Mouse (Mus musculus) layer of hippocampus, adult 9-11 months (tissue): Measurements from ENCODE around the gene Dpm1.

ENCODE experiments used
- DNase-seq: peaks from one replicate; pipeline ENCODE4 v3.0.0; 2022

Gene Dpm1

DNA sequence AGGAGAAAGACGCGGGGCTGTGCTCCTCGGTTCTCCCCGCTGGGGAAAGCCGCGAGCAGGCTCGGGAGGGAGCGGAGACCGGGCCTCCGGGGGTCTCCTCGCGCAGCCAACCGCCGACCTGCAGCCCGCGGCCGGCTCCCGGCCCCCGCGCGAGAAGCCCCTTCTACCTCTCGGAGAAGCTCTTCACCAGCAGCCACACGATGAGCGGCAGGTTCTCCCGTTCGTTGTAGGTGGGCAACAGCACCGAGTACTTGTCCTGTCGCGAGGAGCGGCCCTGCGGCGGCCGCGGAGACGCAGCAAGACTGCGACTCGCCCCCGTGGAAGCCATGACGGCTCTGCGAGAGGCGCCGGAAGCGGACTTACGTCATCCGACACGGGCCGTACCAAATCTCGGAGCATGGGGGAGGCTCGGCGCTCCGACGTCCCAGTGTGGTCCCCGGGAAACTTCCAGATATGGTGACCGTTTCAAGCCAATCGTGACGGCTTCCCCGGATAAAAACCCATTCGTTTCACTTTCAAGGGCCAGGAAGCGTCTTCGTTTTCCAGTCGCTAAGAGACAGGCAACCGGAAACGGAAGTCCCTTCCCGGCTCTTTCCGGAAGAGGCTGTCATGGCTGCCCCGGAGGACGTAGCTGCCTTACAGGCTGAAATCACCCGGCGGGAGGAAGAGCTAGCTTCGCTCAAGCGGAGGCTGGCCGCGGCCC lies at the start of gene Dpm1, which contains the start of the genes Gm20716 and Mocs3:
Gene Dpm1 (minus strand): TSS at position 566 of the 703 bp plus-strand sequence.
Gene Gm20716 (minus strand): TSS at position 339 of the 703 bp plus-strand sequence.
Gene Mocs3 (plus strand): TSS at position 597 of the 703 bp plus-strand sequence.
- DNase-seq, result peak; percentile 85

DNA sequence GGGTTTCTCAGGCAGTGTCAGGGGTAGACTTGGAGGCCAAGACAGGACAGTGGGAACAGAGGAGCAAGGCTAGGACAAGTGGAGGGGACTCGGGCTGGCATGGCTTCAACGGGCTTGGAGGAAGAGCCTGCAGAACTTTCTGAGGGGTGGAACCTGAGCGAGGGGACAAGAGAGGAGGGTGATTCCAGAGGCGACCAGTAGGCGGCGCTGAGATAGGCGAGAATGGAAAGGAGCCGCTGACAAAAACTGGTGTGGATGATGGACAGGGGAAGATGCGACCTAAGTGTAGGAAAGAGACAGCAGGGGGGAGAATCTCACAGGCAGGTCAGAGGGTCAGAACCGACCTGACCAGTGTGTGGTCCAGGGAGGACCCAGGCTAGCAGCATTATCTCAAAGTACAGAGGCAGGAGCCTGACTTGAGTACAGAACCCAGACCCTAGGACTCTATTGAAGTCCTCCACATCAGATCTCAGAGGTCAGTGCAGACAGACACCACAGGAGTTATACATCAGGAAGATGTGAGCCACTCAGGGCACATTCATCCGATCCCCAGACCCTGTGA lies 44.1 kb upstream of the Dpm1 start:
- DNase-seq, result no peak

DNA sequence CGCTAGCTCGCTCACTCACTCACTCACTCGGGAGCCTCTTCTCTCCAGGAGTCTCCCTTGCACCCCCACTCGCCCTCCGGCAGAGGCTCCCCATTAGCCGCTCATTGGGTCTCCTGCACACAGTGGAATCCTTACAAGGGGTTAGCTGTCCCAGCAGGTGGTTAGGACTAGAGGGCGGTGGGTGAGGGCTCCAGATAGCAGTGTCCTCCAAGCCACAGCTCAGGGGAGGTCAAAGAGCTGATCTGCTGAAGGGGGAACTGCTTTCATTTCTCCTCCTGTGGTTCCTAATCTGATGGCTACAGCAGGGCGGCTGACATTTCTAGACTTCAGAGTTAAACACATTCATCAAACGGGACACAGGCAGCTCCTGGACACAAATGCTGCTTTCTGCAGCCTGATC lies 43.0 kb upstream of the Dpm1 start:
- DNase-seq, result no peak

DNA sequence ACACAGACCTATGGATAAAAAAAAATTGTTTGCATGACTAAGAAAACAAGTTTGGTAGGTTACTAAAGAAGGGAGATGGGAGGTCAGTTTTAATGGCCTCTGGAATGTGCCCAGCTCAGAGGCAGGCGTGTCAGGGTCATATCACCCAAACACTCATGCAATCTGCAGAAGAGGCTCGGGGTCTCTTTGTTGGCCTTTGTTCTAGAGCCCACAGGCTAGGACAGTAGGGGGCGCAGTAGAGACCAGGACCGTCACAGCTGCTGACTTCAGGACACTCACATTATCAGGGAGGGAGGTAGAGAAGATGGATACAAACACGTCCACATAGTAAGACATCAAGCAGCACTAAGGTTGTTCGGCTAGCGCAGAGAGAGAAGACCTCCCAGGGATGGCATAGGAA lies 37.6 kb upstream of the Dpm1 start:
- no peak for DNase-seq

DNA sequence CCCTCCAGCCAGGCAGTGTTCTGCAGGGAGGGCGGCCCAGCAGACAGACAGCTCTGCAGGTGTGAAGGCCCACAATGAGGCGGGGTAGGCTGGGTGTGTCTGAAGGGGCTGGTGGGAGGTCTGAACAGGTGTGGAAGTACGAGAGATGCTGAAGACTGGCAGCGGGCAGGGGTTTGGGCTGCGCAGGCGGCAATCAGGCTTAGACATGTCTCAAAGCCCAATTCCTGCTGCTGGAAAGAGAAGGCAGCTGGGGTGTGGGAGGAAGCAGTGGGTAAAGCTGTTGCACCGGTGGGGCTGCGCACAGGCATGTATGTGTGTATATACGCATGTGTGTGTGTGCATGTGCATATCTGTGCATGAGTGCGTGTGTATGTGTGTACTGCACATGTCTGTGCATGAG lies 30.5 kb upstream of the Dpm1 start:
- DNase-seq, result peak; percentile 85

DNA sequence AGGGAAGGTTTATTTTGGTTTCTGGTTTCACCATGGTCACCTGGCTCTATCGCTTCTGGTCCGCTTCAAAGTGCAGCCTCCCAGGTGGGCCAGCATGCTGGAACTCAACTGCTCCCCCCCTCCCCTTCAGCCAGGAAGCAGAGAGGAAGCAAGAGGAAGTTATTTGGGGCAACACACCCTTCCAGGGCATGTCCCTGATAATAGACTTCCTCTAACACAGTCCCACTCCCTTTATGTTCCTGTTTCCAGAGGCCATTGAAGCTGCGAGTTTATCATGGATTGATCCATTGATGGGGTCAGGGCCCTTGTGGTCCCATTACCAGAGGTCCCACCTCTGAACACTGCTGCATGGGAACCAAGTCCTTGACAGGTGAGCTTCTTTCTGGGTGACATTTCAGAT lies 29.7 kb upstream of the Dpm1 start:
- DNase-seq, result no peak

DNA sequence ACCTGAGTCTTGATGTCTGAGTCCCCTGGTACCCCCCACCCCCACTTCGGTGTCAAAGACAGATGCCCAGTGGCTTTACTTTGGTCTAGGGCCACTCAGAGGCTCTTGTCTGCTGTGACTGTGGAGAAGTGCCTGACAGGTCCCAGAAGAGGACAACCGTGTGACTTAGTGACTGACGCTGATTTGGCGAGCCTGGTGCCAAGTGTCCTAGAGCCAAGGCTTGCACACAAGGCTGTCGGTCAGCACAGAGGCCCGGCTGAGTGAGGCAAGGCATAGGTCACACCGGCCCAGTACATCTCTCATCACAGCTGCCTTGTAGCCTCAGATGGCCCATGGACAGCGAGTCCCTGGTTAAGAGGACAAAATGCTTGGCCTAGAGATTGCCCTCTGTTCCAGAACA lies 28.7 kb upstream of the Dpm1 start:
- DNase-seq, result no peak

DNA sequence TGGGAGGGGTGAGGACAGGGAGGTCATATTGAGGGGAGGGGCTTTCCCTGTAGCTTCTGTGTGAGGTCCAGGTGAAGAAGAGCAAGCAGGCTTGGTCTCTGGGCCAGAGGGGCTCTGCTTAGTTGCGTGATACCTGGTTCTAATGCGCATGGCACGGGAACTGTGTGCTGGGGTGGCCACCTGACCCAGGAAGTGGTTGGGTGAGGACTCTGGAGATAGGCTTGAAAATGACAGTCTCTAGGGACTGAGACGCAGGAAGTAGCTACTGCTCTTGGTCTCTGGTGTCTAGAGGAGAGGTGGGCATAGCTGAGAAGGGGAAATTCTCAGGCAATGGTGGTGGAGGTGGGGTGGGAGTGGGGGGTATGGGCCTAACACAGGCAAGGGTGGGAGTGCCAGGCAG lies 26.8 kb upstream of the Dpm1 start:
- DNase-seq, result no peak

DNA sequence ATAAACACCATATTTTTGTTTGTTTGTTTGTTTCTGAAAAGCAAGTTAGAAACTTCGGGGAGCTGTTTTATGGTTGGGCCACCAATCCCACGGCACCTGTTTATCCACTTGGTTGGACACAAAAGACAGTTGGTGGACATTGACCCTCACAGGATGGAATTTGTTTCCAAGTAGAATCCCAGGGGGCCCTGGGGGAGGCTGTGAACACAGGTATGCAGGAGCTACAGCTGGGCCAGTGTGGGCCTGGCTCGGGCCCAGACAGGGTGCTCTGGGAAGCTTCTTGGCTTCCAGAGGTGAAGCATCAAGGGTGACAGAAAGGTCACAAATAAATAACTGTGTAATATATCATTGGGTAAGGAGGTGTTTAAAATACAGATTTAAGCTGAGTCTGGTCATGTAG lies 26.1 kb upstream of the Dpm1 start:
- no peak for DNase-seq

DNA sequence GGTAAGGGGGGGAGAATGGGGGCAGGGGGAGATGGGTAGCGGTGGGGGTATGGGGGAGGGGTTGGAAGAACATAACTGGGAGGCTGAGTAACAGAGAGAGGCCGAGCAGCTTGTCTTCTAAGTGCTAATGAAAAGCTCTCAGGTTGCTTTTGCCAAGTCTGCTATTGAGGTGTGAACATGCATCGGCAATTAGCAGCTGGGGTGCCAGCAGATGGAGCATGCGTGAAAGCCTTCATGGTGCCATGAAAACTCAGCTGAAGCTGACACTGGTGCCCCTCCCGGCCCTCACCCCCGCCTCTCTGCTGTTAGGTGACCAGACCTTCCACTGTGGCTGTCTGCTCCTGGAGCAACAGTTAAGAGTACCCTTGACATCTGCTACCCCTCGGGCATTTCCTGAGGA lies 23.4 kb upstream of the Dpm1 start:
- DNase-seq, result peak; percentile 53

DNA sequence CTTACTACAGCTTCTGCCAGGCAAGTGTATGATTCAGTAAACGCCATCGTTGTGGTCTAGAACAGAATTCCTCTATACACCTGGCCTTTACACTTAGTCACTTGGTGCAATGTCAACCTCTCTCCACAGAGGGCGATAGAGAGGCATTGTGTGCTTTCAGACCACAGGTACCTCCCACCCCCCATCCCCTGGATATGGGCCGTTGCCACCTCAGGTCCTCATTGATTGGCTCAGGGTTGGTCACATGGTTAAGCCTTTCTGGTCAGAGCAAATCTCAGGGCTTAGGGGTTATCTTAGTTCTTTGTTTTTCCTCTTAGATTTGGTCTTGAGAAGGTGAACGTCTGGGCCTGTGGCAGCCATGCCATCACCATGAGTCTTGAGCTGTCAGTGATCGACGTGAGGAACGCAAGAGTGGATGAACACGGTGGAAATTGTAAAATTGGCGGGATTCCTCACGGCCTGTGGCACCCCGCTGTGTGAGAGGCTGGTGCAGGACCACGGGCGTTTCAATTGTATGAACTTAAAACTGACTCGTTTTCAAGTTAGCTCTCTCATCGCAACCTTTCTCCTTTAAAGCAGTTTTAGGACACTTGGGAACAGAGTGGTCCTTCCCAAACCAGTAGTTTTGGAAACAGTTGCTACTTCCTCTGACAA lies 22.4 kb upstream of the Dpm1 start:
- DNase-seq, result no peak

DNA sequence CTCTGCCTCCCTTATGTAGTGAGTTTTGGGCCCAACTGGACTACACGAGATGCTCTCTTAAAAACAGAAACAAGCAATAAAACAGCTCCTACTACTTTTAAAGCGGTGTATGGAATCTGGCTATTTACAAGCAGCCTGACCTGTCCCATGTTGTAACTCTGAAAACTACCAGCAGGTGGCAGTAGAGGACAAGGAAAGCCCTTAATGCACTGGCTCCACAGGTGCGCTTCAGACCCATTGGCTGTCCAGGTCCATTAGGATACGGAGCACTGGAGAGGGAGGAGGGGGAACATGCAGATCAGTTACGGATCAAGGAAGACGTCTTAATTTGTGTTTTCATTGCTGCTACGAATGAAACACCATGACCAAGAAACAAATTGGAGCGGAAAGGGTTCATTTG lies 19.9 kb upstream of the Dpm1 start:
- DNase-seq, result peak; percentile 84

DNA sequence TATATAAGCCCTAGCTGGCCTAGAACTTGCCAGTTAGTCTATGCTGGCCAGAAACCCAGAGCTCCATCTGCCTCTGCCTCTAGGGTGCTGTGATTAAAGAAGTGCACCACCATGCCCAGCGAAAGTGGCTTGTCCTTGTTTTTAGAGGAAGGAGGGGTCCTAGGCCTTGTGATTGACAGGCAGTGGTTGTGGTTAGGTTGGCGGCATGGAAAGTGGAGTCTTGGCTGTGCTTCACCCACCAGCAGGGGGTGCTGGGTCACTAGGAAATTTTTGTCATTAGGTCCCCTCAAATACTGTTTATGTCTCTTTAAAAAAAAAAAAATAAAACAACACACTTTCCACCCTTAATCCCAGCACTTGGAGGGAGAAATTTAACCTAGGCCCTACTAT lies 18.5 kb upstream of the Dpm1 start:
- DNase-seq, result no peak

DNA sequence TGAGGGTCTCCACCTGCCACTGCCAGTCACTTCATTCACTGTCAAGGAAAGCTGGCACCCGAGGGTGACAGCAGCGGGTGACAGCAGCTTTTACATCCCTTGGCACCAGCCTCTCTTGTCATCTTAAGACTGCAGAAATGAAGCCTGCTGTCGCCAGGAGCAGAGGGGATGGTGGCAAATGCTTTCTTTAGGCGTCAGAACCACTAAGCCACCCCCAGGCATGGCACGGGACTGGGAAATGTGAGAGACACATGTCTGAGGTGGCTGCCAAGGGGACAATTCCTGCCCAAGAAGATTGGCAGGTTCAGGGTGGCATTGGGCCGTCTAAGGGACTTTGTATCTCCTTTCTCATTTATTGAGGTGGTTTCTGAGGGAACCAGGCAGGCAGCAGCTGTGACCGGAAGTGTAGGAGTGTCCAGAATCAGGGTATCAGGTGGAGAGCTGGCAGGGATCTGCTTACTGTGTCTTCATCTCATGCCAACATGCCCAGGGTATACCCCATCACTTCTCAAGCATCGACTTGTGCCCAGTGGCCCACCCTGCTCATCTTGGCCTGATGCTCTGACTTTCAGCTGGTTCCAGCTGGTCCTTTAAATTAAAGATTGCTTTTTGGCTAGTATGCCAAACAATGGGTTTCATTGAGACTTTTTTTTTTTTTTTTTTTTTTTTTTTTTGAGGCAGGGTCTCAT lies 17.9 kb upstream of the Dpm1 start:
- no peak for DNase-seq

DNA sequence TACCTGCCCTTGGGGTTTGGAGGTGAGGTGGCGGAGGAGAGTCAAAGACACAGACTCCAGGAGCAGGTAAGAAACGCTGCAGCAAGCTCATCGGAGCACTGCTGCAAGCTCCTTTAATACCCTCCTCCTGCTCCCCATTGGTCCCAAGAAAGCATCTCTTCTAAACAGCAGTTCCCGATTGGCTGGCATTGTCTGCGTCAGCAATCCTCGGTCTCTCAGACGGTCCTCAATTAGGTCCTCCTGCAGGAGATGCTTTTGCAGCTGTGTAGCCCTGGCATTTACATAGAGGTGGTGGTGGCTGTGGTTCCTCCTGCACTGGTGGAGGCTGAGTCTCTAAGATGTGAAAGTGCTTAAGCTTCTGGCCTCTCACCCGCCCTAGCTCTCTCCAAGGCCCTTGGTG lies 15.2 kb upstream of the Dpm1 start:
- DNase-seq, result no peak

DNA sequence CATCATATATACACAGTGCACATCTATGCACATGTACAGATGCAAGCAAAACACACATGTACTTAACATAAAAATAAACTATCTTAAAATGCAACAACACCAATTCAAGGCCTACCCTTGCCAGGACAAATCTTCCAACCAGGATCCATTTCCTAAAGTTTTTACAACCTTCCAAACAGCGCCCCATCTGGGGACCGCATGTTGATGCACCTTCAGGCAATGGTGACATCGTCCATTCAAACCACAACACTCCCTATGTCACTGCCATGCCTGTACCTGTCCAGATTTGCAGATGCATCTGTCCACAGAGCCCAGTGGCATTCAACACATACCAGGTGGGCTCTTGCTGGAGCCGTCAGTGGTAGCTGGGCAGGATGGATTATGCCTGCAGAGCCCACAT lies 12.9 kb upstream of the Dpm1 start:
- no peak for DNase-seq

DNA sequence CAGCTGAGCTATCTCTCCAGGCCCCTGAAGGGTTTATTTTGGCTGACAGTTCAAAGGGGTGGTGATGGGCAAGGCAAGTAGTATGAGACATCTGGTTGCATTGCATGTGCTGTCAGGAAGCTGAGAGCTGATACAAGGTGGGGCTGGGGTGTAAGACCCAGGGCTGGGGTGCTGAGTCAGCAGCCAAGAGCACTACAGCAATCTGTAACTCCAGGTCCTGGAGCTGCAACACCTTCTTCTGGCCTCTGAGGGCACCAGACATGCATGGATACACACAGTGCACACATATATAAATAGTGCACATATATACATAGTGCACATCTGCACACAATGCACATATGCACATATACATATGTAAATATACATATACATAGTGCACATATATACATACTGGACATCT lies 12.4 kb upstream of the Dpm1 start:
- DNase-seq, result no peak

DNA sequence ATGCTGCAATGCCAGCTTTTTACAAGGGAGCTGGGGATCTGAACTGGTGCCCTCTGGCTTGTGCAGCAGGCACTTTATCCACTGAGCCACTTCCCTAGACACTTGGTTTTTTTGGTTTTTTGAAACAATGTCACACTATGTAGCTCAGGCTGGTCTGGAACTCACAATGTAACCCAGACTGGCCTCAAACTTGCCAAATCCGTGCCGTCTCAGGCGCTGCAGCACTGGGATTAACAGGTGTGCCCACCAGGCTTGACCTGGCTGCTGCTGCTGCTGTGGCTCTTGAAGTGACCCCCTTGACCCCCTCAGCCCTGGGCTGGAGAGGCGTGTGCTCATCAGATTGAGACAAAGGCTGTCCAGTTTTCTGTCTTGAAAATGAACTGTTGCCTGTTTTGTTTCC lies 7.9 kb upstream of the Dpm1 start:
- DNase-seq, result no peak

DNA sequence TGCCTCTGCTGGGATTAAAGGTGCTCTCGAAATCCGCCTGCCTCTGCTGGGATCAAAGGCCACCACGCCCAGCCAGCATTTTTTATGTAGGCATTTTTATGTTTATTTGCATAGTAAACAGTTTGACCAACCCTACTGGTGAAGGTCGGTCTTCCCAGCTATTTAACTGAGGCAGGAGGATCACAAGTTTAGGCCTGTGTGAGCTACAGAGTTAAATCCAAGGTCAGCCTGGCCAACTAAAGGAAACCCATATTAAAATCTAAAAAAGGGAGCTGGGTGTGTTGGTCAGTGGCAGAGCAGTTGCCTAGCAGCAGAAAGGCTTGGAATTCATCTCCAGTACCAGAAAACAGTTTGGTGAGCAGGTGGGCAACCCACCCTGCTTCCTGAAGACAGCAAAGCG lies 2.9 kb upstream of the Dpm1 start:
- DNase-seq, result no peak

DNA sequence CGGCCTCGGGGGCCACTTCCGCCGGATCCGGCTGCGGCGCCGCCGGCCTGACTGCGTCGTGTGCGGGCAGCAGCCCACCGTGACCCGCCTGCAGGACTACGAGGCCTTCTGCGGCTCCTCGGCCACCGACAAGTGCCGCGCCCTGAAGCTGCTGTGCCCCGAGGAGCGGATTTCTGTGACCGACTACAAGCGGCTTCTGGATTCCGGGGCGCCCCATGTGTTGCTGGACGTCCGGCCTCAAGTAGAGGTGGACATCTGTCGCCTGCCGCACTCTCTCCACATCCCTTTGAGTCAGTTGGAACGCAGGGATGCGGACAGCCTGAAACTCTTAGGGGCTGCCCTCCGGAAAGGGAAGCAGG lies 1.1 kb upstream of the Dpm1 start:
- DNase-seq, result no peak

DNA sequence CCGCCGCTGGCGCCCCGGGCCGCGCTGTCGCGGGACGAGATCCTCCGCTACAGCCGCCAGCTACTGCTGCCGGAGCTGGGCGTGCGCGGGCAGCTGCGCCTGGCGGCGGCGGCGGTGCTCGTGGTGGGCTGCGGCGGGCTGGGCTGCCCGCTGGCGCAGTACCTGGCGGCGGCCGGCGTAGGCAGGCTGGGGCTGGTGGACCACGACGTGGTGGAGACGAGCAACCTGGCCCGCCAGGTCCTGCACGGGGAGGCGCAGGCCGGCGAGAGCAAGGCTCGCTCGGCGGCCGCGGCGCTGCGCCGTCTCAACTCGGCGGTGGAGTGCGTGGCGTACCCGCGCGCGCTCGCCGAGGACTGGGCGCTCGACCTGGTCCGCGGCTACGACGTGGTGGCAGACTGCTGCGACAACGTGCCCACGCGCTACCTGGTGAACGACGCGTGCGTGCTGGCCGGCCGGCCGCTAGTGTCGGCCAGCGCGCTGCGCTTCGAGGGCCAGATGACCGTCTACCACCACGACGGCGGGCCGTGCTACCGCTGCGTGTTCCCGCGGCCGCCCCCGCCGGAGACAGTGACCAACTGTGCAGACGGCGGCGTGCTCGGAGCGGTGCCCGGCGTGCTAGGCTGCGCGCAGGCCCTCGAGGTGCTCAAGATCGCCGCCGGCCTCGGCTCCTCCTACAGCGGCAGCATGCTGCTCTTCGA lies 531 bp upstream of the Dpm1 start:
- DNase-seq, result peak; percentile 22

DNA sequence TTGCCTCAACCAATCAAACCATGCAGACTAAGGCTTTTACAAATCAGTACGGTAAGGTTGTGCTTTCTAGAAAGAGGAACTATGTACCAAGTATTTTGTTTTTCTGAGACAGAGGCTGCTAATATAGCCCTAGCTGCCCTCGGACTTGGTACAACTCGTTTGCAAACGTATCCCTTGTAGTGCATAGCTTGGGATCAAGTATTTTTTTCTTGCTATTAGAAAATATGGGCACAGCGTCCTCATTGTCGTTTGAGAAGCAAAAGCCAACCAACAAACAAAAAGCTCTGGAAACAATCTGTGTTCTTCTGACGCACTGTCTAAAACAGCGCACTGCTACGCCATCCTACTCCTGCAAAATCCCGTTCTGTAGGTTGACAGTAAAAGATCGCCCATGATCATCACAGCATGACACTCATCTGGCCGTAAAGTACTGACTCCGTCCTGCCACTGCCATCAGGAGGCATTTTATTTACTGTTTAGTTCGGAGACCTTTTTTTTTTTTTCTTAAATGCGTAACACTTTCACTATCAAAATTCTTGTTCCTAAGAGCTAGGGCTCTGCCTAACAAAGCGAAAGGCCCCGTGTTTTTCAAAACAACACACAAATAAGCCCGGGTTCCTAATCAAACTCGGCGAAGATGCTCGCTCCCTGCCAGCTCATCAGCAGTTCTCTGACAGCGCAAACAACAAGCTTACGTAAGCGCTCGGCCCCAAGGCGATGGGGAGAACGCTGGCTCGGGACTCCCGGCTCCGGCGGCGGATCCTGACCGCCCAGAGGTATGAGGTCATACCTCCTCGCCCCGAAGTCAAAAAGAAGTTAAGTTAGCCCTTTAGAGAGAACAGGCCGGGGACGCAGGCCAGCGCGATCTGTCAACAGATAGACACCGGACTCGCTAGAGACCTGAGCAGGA lies 1.0 kb downstream of the Dpm1 start:
- peak; percentile 30 for DNase-seq
